Mouse (Mus musculus): ENCODE measurements around the gene Pan2. TPM values are rescaled to one million over a fixed set of nuclear protein-coding genes. Genes with fewer than 3 reads are reported as not detected.

Gene Pan2
- polyA plus RNA-seq, 1 experiment from 2014 or later, result 25.9 TPM

GRCm38 (mm10) chr10:128358796-128359195 is 55.7 kb downstream of the Pan2 start:
- Histone ChIP-seq H3K4me2 (no peak overlapping the region), H3K4me1 (ENCODE audit: control insufficient read depth, insufficient read depth, low read length) (no peaks in the 10 kb centered on the region), H3K36me3 (ENCODE audit: control insufficient read depth, insufficient read depth, low read length) (peaks cover 56% of the 10 kb centered on the region), H3K27ac (ENCODE audit: low read depth, low read length) (no peak overlapping the region), H3K9me3 (replicated peaks; ENCODE audit: control insufficient read depth, low read length) (no peaks in the 10 kb centered on the region), H3K27me3 (ENCODE audit: control insufficient read depth, insufficient read depth, low read length) (no peaks in the 10 kb centered on the region), H3K9ac (ENCODE audit: low read depth, low read length) (no peak overlapping the region), H3K4me3 (ENCODE audit: low read depth, low read length) (no peak overlapping the region)
- ATAC-seq (replicated peaks; ENCODE audit: insufficient number of reproducible peaks, low FRiP score, low TSS enrichment), result no peak
- 46% methylated on average over 2 of the region's 2 CpGs for WGBS (ENCODE audit: insufficient replicate concordance)

GRCm38 (mm10) chr10:128359226-128359625 is 56.1 kb downstream of the Pan2 start:
- H3K4me3 ChIP-seq (ENCODE audit: low read depth, low read length), result no peak overlapping the region
- H3K9me3 ChIP-seq (replicated peaks; ENCODE audit: control insufficient read depth, low read length), result no peaks in the 10 kb centered on the region
- no peak overlapping the region for H3K9ac ChIP-seq (ENCODE audit: low read depth, low read length)
- H3K36me3 ChIP-seq (ENCODE audit: control insufficient read depth, insufficient read depth, low read length), result peaks cover 52% of the 10 kb centered on the region
- ATAC-seq (replicated peaks; ENCODE audit: insufficient number of reproducible peaks, low FRiP score, low TSS enrichment), result no peak
- H3K27ac ChIP-seq (ENCODE audit: low read depth, low read length), result no peak overlapping the region
- no peak overlapping the region for H3K4me2 ChIP-seq
- H3K27me3 ChIP-seq (ENCODE audit: control insufficient read depth, insufficient read depth, low read length), result no peaks in the 10 kb centered on the region
- WGBS (ENCODE audit: insufficient replicate concordance), result 82% methylated on average over 6 of the region's 6 CpGs
- H3K4me1 ChIP-seq (ENCODE audit: control insufficient read depth, insufficient read depth, low read length), result no peaks in the 10 kb centered on the region

- no peak for ATAC-seq (replicated peaks; ENCODE audit: insufficient number of reproducible peaks, low FRiP score, low TSS enrichment)
- Histone ChIP-seq H3K36me3 (ENCODE audit: control insufficient read depth, insufficient read depth, low read length) (peaks cover 42% of the 10 kb centered on the region), H3K9ac (ENCODE audit: low read depth, low read length) (no peak overlapping the region), H3K27me3 (ENCODE audit: control insufficient read depth, insufficient read depth, low read length) (no peaks in the 10 kb centered on the region), H3K4me2 (no peak overlapping the region), H3K4me1 (ENCODE audit: control insufficient read depth, insufficient read depth, low read length) (no peaks in the 10 kb centered on the region), H3K27ac (ENCODE audit: low read depth, low read length) (no peak overlapping the region), H3K9me3 (replicated peaks; ENCODE audit: control insufficient read depth, low read length) (no peaks in the 10 kb centered on the region), H3K4me3 (ENCODE audit: low read depth, low read length) (no peak overlapping the region)
- WGBS (ENCODE audit: insufficient replicate concordance), result 82% methylated on average over 6 of the region's 6 CpGs
Observed at GRCm38 (mm10) chr10:128361836-128362235, 58.7 kb downstream of the Pan2 start.

- Histone ChIP-seq H3K4me1 (ENCODE audit: control insufficient read depth, insufficient read depth, low read length) (peaks cover 1% of the 10 kb centered on the region; the same call in 1 of the 2 replicates), H3K9me3 (replicated peaks; ENCODE audit: control insufficient read depth, low read length) (no peaks in the 10 kb centered on the region), H3K27ac (ENCODE audit: low read depth, low read length) (no peak overlapping the region), H3K27me3 (ENCODE audit: control insufficient read depth, insufficient read depth, low read length) (no peaks in the 10 kb centered on the region), H3K36me3 (ENCODE audit: control insufficient read depth, insufficient read depth, low read length) (peaks cover 42% of the 10 kb centered on the region), H3K9ac (ENCODE audit: low read depth, low read length) (no peak overlapping the region), H3K4me3 (ENCODE audit: low read depth, low read length) (no peak overlapping the region), H3K4me2 (no peak overlapping the region)
- ATAC-seq (replicated peaks; ENCODE audit: insufficient number of reproducible peaks, low FRiP score, low TSS enrichment), result no peak
- WGBS (ENCODE audit: insufficient replicate concordance), result 41% methylated on average over 3 of the region's 3 CpGs
Observed at GRCm38 (mm10) chr10:128362568-128362967, 59.4 kb downstream of the Pan2 start.

GRCm38 (mm10) chr10:128367899-128368401 is 64.8 kb downstream of the Pan2 start:
- Histone ChIP-seq H3K9me3 (replicated peaks; ENCODE audit: control insufficient read depth, low read length) (no peaks in the 10 kb centered on the region), H3K27ac (ENCODE audit: low read depth, low read length) (peak overlapping the region; percentile 94), H3K9ac (ENCODE audit: low read depth, low read length) (peak overlapping the region; percentile 78), H3K36me3 (ENCODE audit: control insufficient read depth, insufficient read depth, low read length) (peaks cover 2% of the 10 kb centered on the region), H3K27me3 (ENCODE audit: control insufficient read depth, insufficient read depth, low read length) (no peaks in the 10 kb centered on the region), H3K4me1 (ENCODE audit: control insufficient read depth, insufficient read depth, low read length) (peaks cover 12% of the 10 kb centered on the region), H3K4me3 (ENCODE audit: low read depth, low read length) (peak overlapping the region; percentile 81), H3K4me2 (peak overlapping the region; percentile 94)
- WGBS (ENCODE audit: insufficient replicate concordance), result 15% methylated on average over 19 of the region's 19 CpGs
- no peak for ATAC-seq (replicated peaks; ENCODE audit: insufficient number of reproducible peaks, low FRiP score, low TSS enrichment)

GRCm38 (mm10) chr10:128368402-128369217 is 65.5 kb downstream of the Pan2 start, which contains the start of gene Coq10a:
Gene Coq10a (minus strand): TSS chr10:128368997.
- ATAC-seq (replicated peaks; ENCODE audit: insufficient number of reproducible peaks, low FRiP score, low TSS enrichment), result peak; percentile 91
- H3K27ac ChIP-seq (ENCODE audit: low read depth, low read length), result peak within 1 kb of the TSS; percentile 94
- H3K4me2 ChIP-seq, result peak within 1 kb of the TSS; percentile 94
- peak within 1 kb of the TSS; percentile 78 for H3K9ac ChIP-seq (ENCODE audit: low read depth, low read length)
- no peaks in the 10 kb centered on the region for H3K36me3 ChIP-seq (ENCODE audit: control insufficient read depth, insufficient read depth, low read length)
- peak within 1 kb of the TSS; percentile 81 for H3K4me3 ChIP-seq (ENCODE audit: low read depth, low read length)
- no peaks in the 10 kb centered on the region for H3K9me3 ChIP-seq (replicated peaks; ENCODE audit: control insufficient read depth, low read length)
- no peaks in the 10 kb centered on the region for H3K27me3 ChIP-seq (ENCODE audit: control insufficient read depth, insufficient read depth, low read length)
- peaks cover 12% of the 10 kb centered on the region for H3K4me1 ChIP-seq (ENCODE audit: control insufficient read depth, insufficient read depth, low read length)
- under 1% methylated on average over 74 of the region's 87 CpGs for WGBS (ENCODE audit: insufficient replicate concordance)

- Histone ChIP-seq H3K27me3 (ENCODE audit: control insufficient read depth, insufficient read depth, low read length) (no peaks in the 10 kb centered on the region), H3K4me3 (ENCODE audit: low read depth, low read length) (peak overlapping the region; percentile 81), H3K9ac (ENCODE audit: low read depth, low read length) (peak overlapping the region; percentile 78), H3K27ac (ENCODE audit: low read depth, low read length) (peak overlapping the region; percentile 94), H3K36me3 (ENCODE audit: control insufficient read depth, insufficient read depth, low read length) (no peaks in the 10 kb centered on the region), H3K4me2 (peak overlapping the region; percentile 94), H3K4me1 (ENCODE audit: control insufficient read depth, insufficient read depth, low read length) (peaks cover 12% of the 10 kb centered on the region), H3K9me3 (replicated peaks; ENCODE audit: control insufficient read depth, low read length) (no peaks in the 10 kb centered on the region)
- WGBS (ENCODE audit: insufficient replicate concordance), result 7% methylated on average over 9 of the region's 9 CpGs
- ATAC-seq (replicated peaks; ENCODE audit: insufficient number of reproducible peaks, low FRiP score, low TSS enrichment), result no peak; the same call in 1 of the 2 replicates
Observed at GRCm38 (mm10) chr10:128369218-128369543, 66.0 kb downstream of the Pan2 start.

- H3K4me2 ChIP-seq, result peak overlapping the region; percentile 94
- H3K36me3 ChIP-seq (ENCODE audit: control insufficient read depth, insufficient read depth, low read length), result no peaks in the 10 kb centered on the region
- whole genome bisulfite sequencing (ENCODE audit: insufficient replicate concordance), result 71% methylated on average over 6 of the region's 6 CpGs
- H3K4me3 ChIP-seq (ENCODE audit: low read depth, low read length), result peak overlapping the region; percentile 81
- H3K27me3 ChIP-seq (ENCODE audit: control insufficient read depth, insufficient read depth, low read length), result no peaks in the 10 kb centered on the region
- H3K9ac ChIP-seq (ENCODE audit: low read depth, low read length), result peak overlapping the region; percentile 78; the same call in 1 of the 2 replicates
- H3K9me3 ChIP-seq (replicated peaks; ENCODE audit: control insufficient read depth, low read length), result no peaks in the 10 kb centered on the region
- peak overlapping the region; percentile 94; the same call in 1 of the 2 replicates for H3K27ac ChIP-seq (ENCODE audit: low read depth, low read length)
- no peak for ATAC-seq (replicated peaks; ENCODE audit: insufficient number of reproducible peaks, low FRiP score, low TSS enrichment)
- H3K4me1 ChIP-seq (ENCODE audit: control insufficient read depth, insufficient read depth, low read length), result peaks cover 12% of the 10 kb centered on the region
Observed at GRCm38 (mm10) chr10:128369599-128369998, 66.5 kb downstream of the Pan2 start.
